Mouse (Mus musculus): ENCODE results near the gene Tmem243.
"Not testable (repeated sequence)": the region's sequence is repeated elsewhere in the genome, so short reads cannot be mapped to it uniquely, and the experiment has no call there.

Tmem243 gene

DNA sequence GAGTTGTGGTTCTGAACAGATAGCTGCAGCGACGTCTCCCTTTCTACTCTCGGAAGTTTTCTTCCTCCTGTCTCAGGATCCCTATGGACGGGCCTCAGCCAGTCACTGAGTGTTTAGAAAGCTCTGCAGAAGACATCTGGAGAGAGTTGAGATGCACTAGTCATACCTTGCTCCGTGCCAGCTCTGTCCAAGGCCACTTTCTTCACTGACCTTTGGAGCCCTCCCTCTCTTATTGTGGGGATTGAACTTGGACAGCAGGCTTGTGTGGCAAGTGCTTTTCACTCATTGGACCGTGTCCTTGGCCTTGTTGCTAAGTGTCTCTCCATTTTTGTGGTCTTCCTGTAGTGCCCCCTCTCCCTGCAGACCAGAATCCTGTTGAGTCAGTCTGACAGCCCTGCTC is 6.3 kb downstream of the Tmem243 start:
- DNase-seq (ENCODE audit: low spot score in 2 of 2), result no peak

DNA sequence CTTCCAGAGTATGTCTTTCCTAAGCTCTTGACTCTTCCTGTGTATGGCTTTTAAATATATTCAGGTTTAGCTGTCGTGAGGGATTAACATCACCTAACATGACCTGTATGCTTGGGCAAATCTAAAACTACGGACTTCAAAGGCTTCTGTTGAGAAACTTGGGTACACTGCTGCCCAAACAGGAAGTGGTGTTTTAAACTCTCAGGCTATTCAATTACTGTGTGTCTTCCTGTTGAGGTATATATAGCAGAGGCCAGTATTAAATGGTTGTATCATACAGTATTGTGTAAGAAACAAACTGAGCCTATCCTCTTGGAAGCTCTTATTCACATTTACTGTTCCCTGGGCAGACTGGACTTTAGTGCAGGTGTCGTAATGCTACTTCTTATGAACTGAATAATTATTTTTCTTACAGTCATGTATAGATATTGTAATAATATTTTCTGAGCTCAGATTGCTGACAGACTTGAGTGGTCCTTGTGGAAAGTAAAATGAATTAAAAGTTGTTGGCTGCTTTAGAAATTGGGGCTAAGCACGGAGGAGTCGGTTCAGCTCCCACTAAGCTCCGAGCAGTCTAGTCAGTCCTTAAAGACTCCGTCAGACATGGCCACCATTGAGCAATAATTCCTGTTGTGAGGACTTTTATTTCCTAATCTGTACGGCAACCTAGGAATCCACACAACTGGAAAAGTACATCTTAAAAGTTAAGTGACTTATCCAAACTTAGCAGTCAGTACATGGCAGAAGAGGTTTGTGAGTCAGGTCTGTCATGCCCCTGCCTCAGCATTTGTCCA is 7.0 kb downstream of the Tmem243 start:
- DNase-seq (ENCODE audit: low spot score in 2 of 2), result peak; percentile 43 to 48

DNA sequence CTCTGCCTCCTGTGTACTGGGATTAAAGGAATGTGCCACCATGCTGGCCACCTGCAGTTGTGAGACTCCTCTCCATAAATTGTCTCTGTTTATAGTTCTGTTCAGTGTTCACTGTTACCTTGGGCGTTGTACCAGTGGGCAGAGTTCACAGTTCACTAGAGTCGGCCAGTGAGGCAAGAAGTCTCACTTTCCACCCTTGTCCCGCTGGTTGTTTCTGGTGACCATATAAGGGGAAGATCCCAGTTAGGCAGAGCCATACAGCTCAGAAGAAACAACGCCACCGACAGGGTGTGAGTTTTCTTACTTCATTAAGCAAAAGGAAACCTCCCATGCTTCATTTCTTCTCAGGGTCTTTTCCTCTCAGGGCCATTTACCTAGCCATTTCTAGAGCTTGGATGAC is 8.0 kb downstream of the Tmem243 start:
- DNase-seq (ENCODE audit: low spot score in 2 of 2), result peak; percentile 62 to 70

DNA sequence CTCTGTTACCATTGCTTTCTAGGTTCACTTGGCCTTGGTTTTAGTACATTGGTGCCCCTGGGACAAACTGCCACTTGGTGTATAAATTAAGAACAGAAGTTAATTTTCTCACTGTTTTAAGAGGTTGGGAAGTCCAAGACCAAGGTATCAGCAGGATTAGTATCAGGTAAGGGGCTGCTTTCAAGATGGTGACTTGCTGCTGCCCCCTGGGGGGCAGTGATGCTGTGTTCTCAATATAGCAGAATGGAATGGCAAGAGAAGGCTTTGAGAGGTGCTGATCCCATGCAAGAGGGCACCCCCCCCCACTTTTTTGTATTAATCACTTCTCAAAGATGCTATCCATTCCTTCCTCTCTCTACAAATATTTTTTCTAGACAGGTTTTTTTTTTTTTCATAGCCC is 9.1 kb downstream of the Tmem243 start:
- DNase-seq (ENCODE audit: low spot score in 2 of 2), result peak; percentile 49 to 59

GRCm38 (mm10) chr5:9111285-9111684 is 10.8 kb downstream of the Tmem243 start:
- DNase-seq (ENCODE audit: low spot score in 2 of 2), result no peak

GRCm38 (mm10) chr5:9111759-9112158 is 11.3 kb downstream of the Tmem243 start:
- peak; percentile 67 to 72 for DNase-seq (ENCODE audit: low spot score in 2 of 2)

GRCm38 (mm10) chr5:9114162-9114561 is 13.7 kb downstream of the Tmem243 start:
- DNase-seq (ENCODE audit: low spot score in 2 of 2), result no peak

DNA sequence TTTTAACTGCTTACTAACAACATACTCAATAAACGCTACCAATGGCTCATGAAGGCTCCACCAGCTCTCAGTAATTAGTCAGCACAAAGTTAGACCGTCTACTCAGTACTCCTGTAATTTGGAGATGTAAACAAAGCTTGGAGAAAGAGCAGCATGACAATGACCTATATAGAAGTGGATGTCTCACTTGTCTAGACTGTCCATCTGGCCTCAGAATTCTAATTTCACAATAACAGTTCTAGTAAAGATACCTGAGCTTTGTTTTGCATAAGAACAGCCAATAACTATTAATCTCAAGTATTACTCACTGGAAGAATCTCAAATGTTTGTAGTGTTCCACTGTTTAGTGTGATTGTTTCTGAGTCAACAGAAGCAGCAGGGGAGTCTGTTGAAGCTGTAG is 23.7 kb downstream of the Tmem243 start:
- no peak for DNase-seq (ENCODE audit: low spot score in 2 of 2)

- no peak for DNase-seq (ENCODE audit: low spot score in 2 of 2)
Observed at GRCm38 (mm10) chr5:9128566-9128965, 28.1 kb downstream of the Tmem243 start.

DNA sequence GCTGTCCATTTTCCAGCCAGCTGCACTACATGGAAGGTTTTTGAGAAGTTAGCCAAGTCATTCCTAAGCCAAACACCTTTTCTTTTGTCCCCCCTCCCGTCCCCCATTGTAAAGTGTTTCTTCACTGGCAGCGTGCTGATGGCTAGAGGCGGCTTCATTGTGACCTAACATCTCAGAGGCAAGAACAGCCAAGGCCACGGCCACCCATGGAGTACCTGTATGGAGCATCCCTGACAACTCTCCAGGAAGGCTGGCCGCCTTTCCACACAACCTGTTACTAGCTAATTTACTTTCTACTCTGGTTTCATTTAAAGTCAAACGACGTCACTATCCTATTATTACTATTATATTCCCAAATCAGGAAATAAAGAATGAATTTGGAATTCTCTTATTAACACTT is 31.3 kb downstream of the Tmem243 start:
- DNase-seq (ENCODE audit: low spot score in 2 of 2), result no peak

- DNase-seq (ENCODE audit: low spot score in 2 of 2), result no peak
Observed at GRCm38 (mm10) chr5:9135588-9135987, 35.1 kb downstream of the Tmem243 start.

DNA sequence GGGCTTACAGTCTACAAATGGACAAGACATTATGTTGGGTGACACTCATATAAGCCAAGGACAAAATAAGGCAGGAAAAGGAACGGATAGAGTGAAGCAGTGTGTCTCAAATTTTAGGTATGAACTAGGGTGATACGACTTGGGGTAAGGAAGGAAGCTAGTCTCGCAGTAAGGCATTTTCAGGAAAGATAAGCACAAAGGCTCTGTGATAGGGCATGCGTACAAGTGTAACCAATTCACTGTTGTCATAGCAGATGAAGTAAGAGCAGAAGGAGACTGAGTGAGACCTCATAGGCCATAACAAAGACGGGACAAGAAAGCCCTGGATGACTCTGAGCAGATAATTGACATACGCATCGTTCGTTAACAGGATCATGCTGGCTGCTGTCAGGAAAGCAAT is 40.3 kb downstream of the Tmem243 start:
- DNase-seq (ENCODE audit: low spot score in 2 of 2), result no peak

DNA sequence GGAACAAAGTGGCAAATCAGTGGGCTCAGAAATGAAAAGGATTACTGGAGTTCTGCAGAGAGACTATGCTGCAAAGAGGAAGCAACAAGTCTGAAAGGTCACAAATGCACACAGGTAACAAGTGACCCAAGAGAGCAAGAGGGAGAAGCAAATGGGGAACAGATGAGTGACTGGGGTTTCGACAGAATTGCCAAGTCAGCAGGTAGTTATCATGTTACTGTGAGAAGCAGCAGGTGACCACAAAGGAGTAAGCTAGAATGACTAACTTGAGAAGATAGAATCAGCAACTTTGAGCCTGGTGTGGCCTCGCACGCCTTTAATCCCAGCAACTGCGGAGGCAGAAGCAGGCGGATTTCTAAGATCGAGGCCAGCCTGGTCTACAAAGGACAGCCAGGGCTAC is 41.9 kb downstream of the Tmem243 start:
- no peak for DNase-seq (ENCODE audit: low spot score in 2 of 2)

GRCm38 (mm10) chr5:9149273-9149850 is 48.9 kb downstream of the Tmem243 start:
- DNase-seq (ENCODE audit: low spot score in 2 of 2), result no peak

- DNase-seq (ENCODE audit: low spot score in 2 of 2), result no peak
Observed at GRCm38 (mm10) chr5:9156746-9157145, 56.3 kb downstream of the Tmem243 start.

DNA sequence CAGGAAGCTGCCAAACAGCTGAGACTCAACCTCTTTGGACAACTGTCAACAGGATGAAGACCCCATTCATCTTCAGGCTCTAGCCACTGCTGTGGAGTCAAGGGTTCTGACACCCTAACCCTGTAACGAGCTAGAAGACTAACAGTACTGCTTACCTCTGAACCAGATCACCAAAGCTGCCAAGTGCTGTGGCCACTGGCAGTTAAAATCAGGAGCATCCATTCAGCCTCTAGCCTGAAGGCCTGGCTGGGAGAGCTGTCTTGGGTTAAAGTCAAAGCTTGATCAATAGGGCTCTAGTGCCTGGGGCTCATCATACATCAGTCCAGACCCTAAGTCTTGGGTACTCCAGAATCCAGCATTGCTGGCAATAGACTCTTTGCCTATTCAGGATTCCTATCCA is 56.9 kb downstream of the Tmem243 start:
- DNase-seq (ENCODE audit: low spot score in 2 of 2), result no peak

DNA sequence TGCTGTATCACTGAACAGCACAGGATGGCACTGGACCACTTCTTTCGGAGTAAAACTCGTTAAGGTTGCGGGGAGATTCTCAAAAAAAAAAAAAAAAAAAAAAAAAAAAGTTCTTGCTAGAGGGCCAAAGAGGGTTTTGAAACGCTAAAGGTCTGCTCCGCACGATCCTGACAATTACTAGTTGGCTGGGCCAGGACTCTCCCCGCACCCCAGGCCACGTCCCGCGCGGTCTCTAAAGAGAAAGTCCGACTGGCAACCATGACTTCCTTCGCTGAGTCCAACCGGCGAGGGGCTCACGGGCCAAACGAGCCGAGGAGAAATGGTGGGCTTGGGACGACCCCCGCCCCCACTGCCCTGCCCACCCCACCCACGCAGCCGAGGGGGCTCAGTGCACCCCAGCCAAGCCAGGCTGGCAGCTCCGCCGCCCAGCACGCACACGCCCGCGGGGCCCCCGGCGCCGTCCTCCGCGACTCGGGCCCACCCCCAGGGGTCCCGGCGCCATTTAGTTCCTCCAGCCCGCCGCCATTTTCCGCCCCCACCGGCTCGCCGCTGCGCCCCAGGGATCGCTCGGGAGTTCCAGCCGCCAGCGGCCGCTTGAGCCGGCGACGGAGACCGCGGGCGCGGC is 60.5 kb downstream of the Tmem243 start:
- DNase-seq (ENCODE audit: low spot score in 2 of 2), result peak in 1 of 2 experiments; percentile 17

DNA sequence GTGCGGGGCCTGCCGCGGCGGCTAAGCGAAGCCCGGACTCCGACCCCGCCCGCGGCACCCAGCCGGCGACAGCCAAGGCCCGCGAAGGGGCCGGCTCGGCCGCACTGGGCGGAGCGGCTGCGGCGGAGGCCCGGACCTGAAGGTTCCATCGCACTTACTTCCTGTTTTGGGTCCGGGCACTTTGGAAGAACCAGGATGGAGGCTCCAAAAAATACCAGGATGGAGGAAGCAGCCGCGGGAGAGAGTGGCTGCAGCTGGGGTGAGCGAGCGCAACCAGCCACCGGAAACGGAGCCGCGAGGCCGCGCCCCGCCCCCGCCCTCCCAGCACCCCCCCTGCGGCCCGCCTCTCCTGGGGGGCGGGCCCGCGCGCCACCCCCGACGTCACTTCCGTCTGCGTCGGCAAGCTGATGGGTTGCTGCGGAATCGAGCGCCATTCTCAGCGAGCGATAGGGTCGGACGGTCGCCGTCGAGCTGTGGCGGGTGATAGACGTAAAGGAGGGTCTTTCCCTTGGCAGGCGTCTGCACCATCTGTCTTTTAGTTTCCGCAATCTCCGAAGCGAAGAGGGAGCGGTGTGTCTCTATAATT is 61.1 kb downstream of the Tmem243 start, which contains the start of gene Dmtf1:
Gene Dmtf1 (minus strand): TSS at position 321 of the 586 bp plus-strand sequence.
- DNase-seq (ENCODE audit: low spot score in 2 of 2), result peak; percentile 85 to 87

DNA sequence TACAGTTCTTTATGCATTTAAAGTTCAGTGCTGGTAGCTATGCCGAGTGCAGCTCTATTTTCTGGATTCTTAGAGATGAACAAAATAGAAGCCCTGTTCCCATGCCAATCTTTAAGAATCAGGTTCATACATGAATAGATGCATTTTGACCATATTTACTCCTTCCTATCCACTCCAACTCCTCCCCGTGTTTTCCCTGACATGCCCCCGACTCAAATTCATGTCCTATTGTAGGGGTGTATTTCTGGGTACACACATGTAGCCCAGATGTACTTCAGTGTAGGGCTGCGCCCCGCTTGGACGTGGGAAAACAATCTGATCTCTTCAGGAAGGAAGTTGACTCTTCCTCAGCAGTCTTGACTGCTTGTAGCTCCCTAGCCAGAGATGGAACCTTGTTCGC is 61.6 kb downstream of the Tmem243 start:
- DNase-seq (ENCODE audit: low spot score in 2 of 2), result peak in 1 of 2 experiments; percentile 1

- no peak for DNase-seq (ENCODE audit: low spot score in 2 of 2)
Observed at GRCm38 (mm10) chr5:9163411-9163810, 62.9 kb downstream of the Tmem243 start.

GRCm38 (mm10) chr5:9165151-9165550 is 64.7 kb downstream of the Tmem243 start:
- not testable (repeated sequence) for DNase-seq (ENCODE audit: low spot score in 2 of 2)

GRCm38 (mm10) chr5:9166366-9166765 is 65.9 kb downstream of the Tmem243 start:
- no peak for DNase-seq (ENCODE audit: low spot score in 2 of 2)

All from spleen, postnatal 36 days (tissue).